Mouse (Mus musculus): Measurements from ENCODE around the gene Cars.
"Not testable (repeated sequence)": the region's sequence is repeated elsewhere in the genome, so short reads cannot be mapped to it uniquely, and the experiment has no call there.

The Cars gene

DNA sequence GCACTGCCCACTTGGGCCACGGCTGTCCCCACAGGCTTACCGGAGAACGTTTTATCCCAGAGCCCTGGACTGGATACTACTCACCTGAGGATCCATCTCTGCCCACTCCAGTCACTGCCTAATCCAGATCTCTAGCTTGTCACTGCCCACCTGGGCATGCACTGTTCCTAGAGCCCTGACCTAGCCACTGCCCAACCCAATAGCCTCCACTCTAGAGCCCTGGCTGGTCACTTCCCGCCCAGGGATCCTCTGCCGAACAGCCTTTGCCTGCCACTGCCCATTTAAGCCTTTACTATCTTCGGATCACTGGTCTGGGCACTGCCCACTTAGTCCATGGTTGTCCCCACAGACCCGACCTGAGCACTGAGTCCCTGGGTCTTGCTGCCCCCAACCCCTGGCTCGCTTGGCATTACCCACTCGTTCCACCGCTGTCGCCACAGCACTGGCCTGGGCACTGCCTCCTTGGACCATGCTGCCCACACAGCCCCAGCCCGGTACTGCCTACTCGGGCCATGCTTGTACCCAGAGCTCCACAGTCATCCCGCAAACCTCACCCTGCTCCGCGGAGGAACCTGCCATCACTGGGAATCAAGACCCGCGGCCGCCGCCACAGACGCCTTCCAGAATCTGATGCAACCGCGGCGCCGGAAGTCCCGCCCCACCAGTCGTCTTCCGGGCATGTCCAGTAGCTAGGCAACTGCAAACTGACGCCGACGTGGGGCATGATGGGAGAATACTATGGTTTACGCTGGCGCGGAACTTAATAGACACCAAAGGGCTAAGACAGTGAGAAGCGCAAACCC lies at the start of gene Cars:
Gene Cars, minus strand, starts transcription at position 663 of the 803 bp plus-strand sequence.
- DNase-seq: peak; percentile 91

DNA sequence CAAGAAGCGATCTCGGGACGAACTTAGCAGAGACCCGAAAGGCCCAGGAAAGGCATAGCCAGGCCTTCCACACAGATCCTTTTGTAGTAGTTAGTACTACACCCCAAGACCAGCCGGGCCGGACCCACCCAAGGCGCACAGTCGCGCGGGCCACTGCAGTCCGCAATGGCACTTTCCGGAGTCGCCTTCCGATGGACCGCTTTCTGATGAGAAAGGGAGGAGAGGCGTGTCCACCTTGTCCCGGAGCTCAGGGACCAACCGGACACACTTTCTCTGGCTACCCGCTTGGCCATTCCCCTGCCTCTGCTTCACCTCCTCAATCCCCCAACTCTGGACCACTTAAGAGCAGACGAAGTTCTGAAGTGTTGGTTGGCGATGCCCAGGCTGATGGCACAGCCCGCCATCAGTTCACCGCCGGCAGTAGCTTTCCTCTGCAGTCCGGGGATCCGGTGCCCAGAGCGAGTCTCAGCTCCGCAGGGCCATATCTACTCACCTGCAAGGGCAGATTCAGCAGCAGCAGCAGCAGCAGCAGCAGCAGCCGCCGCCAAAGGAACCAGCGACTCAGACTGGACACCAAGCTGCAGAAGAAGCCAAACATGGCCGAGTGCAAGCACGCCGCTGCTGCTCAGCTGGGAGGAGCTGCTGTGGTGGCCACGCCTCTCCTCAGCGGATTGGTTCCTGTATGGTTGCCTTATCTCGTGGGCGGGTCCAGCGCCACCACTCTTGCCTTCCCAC lies 49.3 kb upstream of the Cars start, which contains the start of gene Tnfrsf22:
Gene Tnfrsf22, minus strand, starts transcription at position 628 of the 735 bp plus-strand sequence.
- peak; percentile 73 for DNase-seq

DNA sequence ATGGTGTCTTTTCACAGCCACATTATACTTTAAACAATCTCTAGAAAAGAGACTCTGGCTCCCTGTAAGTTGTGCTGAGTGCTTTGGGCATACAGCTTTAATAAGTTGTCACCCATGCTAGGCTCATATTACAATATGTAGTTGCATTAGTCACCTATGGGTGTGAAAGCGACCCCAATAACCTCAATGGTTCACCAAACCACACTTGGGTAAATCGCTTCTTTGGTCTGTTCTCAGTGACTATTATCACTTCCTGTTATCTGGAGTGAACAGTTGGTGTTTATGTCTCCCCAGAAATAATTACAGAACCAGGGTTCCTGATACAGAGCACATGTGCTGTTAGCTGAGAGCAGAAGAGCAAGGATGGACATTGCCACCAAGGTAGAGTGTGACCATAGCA lies 44.1 kb upstream of the Cars start:
- DNase-seq: not testable (repeated sequence)

DNA sequence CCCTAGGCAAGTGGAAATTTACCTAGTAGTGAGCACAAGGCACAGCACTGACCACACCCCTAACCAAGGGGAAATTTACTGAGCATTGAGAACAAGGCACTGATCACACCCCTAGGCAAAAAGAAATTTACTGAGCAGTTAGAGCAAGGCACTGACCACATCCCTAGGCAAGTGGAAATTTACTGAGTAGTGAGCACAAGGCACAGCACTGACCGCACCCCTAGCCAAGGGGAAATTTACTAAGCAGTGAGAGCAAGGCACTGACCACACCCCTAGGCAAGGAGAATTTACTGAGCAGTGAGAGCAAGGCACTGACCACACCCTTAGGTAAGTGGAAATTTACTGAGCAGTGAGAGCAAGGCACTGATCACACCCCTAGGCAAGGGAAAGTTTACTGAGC lies 36.8 kb upstream of the Cars start:
- DNase-seq: no peak

DNA sequence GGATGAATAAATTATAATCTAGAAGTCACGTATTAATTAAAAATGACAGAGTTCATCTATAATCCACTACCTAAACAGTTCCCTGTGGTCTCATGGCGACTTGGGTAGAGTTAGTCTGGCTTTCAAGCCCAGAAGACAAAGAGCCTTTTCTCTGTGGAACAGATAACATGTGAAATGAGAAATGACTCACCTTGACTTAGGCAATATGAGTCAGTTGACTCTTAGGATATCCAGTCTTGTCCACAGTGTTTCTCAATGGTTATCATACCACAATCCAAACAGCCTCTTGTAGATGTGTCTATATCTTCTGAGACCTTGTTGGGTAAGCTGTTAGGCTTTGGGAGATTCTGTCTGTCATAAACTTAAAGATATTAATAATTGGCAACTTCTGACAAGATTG lies 31.6 kb upstream of the Cars start:
- DNase-seq: no peak

DNA sequence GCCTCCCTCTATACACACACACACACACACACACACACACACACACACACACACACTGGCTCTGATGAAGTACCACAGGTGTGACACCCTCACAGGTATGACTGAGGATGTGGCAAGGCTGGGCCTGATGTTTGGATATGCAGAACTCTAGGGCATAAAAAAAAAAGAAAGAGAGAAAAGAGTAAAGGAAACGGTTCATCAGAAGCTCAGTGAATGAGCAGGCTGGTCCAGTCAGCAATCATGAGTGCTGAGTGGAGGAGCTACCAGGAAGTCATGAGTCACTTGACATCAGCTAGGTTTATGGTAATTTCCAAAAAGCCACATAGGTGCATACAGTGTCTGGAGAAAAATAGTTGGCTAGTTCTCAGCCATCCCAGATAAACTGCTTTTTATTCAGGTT lies 29.6 kb upstream of the Cars start:
- no peak for DNase-seq

DNA sequence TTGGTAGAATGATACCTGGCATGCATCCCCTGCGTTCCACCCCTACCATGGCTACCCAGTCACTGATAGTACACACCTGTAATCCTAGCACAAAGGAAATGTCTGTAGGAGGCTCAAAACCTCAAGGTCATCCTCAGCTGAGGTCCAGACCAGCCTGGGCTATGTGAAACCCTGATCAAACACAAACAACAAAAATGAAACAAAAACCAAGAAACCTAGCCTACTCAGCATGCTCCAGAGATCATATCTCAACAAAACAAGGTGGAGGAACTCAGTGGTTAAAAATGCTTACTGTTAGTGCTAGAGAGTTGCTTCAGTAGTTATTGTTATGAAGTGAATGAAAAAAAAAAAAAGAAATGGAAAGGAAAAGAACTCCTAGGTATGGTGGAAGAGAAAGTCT lies 28.6 kb upstream of the Cars start, which contains the start of gene Tnfrsf26:
Gene Tnfrsf26, minus strand, starts transcription at position 183 of the 400 bp plus-strand sequence.
- no peak for DNase-seq

DNA sequence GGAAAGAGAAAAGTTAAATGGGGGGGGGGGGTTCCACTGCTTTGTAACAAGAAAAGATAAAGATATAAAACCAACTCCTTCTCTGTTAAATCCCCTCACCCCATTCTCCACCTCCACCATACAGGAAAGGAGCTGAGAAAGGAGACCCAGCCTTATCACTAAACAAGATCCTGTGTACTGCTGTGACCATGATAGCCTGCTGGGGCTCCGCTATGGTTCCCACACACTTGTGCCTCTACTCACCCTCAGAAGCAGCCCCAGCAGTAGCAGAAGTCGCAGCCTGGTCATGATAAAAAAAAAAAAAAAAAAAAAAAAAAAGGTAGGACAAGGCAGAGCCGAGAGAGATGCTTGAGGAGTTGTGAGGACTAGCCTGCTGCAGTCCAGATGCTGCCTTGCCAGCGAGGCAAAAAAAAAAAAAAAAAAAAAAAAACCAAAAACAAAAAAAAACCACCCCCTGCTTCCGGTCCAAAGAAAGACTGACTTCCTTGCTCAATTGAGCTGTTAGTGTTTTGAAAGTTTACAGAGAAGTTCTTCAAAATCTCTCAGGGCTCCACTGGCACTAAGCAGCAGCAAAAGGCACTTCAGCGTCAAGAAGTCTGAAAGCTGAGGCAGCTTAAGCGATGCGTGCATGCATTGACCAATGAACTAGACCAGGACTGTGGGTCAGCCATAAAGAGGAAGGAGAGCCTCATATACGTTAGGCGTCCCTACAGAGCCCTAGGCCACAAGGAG lies 27.8 kb upstream of the Cars start:
- no peak for DNase-seq

DNA sequence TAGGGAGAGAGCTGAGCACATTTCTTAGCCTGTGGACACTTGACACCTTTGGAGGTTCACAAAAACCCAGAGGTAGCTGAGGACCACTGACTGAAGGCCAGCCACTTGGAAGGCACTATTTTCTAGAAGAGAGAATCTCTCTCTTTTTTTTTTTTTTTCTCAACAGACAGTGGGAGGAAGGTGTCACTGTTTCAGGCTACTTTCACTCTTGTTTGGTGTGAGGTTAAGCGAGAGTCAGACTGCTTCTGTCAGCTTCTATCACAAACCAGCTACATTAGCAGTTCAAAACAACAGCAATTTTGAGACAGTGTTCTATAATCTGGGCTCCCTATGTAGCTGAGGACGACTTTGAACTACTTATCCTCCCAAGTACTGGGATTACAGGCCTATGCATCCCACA lies 26.3 kb upstream of the Cars start:
- no peak for DNase-seq

DNA sequence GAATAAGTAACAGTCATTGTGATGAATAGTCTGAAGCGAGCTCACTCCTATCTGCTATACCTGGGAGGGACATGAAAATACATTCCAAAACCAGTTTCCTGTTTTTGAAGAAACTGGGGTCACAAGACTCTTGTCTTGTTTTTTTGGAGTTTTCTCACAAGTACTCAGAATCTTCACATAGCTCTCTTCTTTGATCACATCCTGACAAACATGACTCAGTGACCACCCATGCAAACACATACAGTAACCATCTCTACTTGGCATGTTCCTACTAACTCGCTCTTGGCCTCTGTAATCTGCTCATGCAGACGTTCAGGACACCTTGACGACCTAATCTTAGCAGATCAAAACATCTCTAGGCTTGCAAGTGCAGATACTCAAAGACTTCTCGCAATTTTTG lies 25.3 kb upstream of the Cars start:
- no peak for DNase-seq

DNA sequence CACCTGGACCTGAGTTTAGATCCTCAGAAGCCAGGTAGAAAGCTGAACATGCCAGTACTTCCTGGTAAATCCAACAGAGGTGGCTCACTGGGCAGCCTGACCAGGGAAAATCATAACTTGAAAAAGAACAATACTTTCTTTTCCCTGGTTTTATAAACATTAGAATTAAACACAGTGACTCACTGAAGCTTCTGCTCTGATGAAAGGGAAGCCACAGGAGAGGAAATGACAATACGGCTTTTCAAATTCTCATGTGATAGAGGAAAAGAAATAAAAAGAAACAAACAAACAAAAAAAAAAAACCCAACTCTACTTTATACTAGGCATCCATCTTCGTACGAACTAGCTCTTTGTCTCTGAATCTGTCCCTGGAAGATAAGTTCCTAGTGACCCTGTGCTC lies 24.7 kb upstream of the Cars start:
- no peak for DNase-seq

DNA sequence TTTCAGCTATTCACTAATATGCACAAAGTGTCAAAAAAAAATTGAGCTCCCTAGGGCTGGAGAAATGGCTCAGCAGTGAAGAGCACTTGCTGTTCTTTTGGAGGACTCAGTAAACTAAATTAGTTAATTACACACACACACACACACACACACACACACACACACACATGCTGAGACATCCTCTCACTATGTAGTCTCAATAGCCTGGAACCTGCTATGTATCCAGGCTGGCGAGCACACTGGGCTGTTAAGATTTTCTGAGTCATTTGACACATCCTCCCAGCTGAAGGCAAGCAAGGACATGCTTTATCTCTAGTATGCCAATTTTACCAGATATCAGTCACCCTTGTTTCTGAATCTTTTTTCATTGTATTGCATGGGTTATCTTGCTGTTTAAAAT lies 21.1 kb upstream of the Cars start:
- DNase-seq: peak; percentile 19

DNA sequence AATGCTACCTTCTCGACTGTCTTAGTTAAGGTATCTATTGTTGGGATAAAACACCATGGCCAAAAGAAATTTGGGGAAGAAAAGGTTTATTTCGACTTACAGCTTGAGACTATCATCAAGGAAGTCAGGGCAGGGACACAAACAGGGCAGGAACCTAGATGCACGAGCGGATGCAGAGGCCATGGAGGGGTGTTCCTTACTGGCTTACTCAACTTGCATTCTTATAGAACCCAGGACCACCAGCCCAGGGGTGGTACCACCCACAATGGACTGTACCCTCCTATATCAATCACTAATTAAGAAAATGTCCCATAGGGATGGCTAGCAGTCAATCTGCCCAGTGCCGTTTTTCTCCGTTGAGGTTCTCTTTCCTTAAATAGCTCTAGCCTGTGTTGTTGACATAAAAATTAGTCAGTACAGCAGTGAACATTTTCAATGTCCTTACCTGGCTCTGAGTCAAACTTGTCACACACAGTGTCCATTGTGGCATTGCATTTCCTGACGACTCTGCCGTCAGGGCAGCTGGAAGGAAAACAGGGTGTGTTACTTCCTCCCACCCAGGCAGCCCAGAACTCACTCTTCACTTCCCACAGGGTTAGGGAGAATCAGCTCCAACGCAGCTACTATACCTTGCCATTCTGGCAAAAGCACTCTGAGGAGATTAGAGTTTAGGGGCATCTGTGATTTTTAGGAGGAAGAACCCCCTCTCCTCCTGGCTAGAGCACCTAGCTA lies 14.7 kb upstream of the Cars start:
- DNase-seq: no peak

DNA sequence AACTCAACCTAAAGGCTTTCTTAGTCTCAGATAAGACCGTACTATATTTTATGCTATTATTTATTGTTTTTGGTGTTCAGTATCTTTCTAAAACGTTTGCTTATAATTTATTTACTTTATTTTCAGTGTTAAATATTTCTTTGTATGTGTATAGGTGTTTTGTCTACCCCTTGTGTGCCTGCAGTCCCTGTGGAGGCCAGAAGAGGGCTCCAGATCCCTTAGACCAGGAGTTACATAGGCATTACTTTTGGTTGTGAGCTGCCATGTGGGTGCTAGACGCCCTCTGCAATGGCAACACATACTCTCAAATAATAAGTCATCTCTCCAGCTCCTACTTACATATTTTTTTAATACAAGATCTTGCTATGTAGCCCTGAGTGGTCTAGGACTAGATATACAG lies 12.3 kb upstream of the Cars start:
- no peak for DNase-seq

DNA sequence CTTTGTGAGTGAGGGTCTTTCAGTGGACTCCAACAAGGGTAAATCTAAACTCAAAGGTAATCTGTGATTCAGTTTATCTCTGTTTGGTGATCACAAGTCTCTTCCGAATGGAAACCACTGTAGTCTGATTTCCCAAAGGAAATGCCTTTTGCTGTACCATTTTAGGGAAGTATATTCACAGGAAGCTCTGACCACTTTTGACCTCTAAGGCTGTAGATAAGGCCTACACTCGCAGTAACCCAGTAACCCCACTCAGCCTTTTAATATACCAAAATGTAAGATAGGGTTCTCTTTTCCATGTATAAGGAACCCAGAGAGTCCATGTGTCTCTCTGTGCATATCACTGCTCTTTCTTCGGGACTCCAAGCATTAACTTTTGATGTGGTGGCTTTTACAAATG lies 5.4 kb upstream of the Cars start:
- no peak for DNase-seq

DNA sequence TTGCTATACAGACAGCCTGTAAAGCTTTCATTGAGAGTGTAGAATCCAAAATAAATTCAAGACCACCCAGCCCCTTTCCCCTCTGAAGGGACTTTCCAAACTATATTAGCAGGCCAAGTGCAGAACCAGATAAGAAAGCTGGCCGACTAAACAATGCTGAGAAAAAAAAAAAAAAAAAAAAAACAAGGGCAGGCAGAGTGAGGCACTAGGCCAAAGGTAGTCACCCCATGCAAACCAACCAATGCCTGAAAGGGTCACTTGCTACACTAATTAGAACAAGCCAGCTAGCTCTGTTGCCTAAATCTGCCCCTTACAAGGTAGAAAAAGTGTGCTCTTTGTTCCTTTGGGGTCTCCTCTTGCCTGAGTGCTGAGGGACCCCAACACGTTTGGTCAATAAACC lies 5.0 kb upstream of the Cars start:
- no peak for DNase-seq

DNA sequence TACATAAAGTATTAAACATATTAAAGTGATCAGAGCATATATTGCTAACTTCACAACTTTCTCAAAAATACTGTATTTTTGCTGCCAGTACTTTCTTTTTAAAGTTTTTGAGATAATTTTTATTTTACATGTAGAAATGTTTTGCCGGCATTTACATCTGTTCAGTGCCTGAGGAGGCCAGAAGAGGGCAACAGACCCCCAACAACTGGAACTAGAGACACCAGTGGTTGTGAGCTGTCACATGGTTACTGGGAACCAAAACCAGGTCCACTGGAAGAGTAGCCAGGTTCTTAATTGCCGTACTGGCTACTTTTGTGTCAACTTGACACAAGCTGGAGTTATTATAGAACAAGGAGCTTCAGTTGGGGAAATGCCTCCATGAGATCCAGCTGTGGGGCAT lies 1.8 kb upstream of the Cars start:
- DNase-seq: no peak

DNA sequence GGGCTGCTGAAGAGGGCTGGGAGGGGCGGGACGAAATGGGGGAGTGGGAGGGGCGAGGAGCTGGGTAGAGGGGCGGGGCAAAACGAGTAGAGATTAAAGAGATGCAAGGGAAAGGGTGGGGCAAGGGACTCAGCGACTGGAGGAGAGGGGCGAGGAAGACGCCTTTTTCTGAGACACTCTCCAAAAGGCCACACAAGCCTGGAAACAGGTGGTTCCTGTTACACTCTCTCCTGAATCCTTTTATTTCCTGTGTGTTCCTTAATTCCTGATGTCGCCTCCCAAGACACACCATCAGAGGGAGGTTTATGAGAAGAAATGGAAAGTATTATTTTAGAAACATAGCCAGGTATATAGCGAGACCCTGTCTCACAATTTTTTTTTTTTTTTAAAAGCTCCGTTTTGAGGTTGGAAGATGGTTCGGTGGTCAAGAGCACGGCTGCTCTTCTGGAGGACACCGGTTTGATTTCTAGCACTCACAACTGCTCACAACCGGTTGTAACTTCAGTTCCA lies 396 bp upstream of the Cars start:
- DNase-seq: no peak

DNA sequence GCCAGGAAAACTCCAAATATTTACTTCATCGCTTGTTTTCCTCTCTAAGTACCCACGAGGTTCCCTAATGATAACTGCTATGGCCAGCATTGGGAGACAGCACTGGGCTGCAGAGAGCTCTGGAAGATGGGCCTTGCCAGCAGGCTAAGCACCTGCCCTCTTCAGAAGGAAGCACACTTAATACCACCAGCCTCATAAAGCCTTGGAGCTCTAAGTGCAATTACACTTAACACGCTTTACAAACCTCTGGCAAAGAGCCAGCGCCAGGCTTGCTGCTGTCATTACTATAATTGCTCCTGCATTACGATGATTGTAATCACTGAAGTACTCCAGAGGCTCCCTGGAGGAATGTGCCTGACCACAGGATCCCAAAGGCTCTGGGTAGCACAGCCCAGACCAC lies 5.0 kb downstream of the Cars start:
- peak; percentile 24 for DNase-seq

DNA sequence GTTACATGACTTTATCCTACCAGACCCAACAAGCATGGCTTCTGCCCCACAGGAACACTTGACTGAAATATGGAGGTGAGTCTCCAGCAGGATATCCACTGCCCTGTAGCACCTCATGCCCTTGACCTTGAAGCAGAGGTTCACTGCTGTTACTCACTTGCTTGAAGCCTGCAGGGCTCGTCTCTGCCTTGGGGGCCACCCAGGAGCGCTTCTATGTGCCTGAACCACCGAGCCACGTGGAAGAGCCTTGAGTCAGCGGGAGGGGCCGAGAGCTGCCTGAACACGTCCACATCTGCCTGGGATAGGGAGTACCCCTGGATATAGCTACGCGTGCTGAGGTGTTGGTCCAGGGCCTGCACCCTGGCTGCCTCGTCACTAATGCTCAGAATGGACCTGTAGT lies 7.6 kb downstream of the Cars start:
- no peak for DNase-seq

DNA sequence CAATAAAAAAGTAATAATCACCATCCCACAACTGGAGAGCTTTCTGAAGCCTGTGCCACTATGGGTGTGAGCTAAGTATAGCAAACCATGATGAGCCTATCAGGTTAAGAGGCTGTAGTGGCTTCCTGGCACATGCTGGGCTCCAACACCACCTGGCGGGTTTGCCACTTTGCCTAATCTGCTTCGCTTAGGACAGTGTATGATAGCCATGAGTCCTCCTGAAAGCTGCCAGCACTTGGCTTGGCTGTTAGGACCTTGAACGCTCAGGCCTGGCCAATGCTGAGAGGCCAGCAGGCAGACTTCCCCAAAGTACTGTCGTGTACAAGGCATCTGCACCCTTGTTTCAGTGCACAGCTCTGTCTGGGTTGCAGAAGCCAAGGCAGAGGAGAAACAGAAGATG lies 11.9 kb downstream of the Cars start:
- no peak for DNase-seq

DNA sequence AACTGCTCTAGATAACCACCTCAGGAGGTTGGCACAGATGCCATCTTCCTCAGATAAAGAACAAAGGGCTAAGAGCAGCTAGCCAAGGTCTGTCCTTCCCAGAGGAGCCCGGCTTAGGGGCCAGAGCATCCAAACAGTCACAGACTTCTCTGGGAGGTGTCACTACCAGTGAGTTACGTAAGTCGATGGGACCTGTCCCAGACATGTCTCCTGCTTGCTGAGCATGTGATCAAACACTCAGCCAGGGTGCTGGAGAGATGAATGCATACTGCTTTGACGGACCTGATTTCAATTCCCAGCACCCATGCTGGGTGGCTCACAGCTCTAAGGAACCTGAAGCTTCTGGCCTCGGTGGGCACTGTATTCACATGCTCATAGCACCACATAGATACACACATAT lies 12.3 kb downstream of the Cars start:
- no peak for DNase-seq

DNA sequence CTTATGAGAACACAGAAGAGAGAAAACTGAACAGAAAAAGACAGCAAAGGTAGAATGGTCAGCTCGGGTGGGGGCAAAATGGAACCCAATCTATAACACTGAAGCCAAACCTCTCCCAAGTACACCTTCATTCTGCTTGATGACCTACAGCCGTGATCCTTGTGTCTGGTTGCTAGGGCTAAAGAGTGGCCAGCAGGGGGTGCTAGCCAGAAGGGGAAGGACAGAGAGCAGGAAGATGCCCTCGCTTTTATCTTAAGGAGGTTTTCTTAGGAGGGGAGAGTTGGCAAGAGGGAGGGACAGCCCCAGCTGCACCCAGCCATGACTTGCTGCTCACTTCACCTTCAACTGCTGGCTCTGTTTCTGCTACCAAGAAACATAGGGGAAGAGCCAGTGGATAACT lies 15.9 kb downstream of the Cars start:
- DNase-seq: peak; percentile 72
